Mouse (Mus musculus) lung, embryonic 15.5 days (tissue): ENCODE data around the gene Ergic3. TPM values are rescaled to one million over a fixed set of nuclear protein-coding genes. Genes with fewer than 3 reads are reported as not detected.

Source experiments
- polyA plus RNA-seq: library from polyadenylated mRNA; unstranded; fragments of >200 nt; fragmentation: Nextera tagmentation; extraction: Ambion mirVana; gene quantifications from 2 replicates; pipeline ENCODE4 v1.2.1, GENCODE M21; 2015

Ergic3 gene
- polyA plus RNA-seq, 1 experiment from 2014 or later = 226 TPM

Other genes starting within 250 kb of the Ergic3 start
- gene Mmp24, start 232.7 kb upstream of the Ergic3 start, polyA plus RNA-seq = 0.04 and 0.09 TPM in 2 replicates
- 17.4 and 19.7 TPM in 2 replicates for gene BC029722, start 188.6 kb upstream of the Ergic3 start, polyA plus RNA-seq
- gene Eif6, start 181.1 kb upstream of the Ergic3 start, polyA plus RNA-seq = 184 and 199 TPM in 2 replicates
- gene Fam83c, start 173.2 kb upstream of the Ergic3 start, polyA plus RNA-seq = 0.10 and 0.21 TPM in 2 replicates
- 65.9 and 75.6 TPM in 2 replicates for gene Uqcc1, start 77.7 kb upstream of the Ergic3 start, polyA plus RNA-seq
- gene Gm15557, start 67.3 kb upstream of the Ergic3 start, polyA plus RNA-seq = not detected in 2 replicates
- gene Gdf5, start 62.7 kb upstream of the Ergic3 start, polyA plus RNA-seq = 0.34 and 0.57 TPM in 2 replicates
- 22.5 and 26.1 TPM in 2 replicates for gene Cep250, start 51.6 kb upstream of the Ergic3 start, polyA plus RNA-seq
- gene 6430550D23Rik, start 68 bp upstream of the Ergic3 start, polyA plus RNA-seq = 0.88 and 1.8 TPM in 2 replicates
- gene Fer1l4, start 44.9 kb downstream of the Ergic3 start, polyA plus RNA-seq = not detected in 2 replicates
- gene Spag4, start 57.1 kb downstream of the Ergic3 start, polyA plus RNA-seq = 3.6 and 3.7 TPM in 2 replicates
- gene Cpne1, start 103.9 kb downstream of the Ergic3 start, polyA plus RNA-seq = 75.2 and 76.2 TPM in 2 replicates
- 25.5 and 27.2 TPM in 2 replicates for gene Rbm12, start 103.9 kb downstream of the Ergic3 start, polyA plus RNA-seq
- 15.7 and 21.0 TPM in 2 replicates for gene Gm28036, start 119.0 kb downstream of the Ergic3 start, polyA plus RNA-seq
- gene Romo1, start 136.0 kb downstream of the Ergic3 start, polyA plus RNA-seq = 340 and 373 TPM in 2 replicates
- gene Nfs1, start 136.1 kb downstream of the Ergic3 start, polyA plus RNA-seq = 42.5 TPM in 2 replicates
- 559 and 568 TPM in 2 replicates for gene Rbm39, start 172.2 kb downstream of the Ergic3 start, polyA plus RNA-seq
- 62.2 and 67.7 TPM in 2 replicates for gene Phf20, start 188.4 kb downstream of the Ergic3 start, polyA plus RNA-seq